Mouse (Mus musculus): ENCODE measurements around the gene Srrm1.

- TF ChIP-seq CTCF (conservative IDR thresholded peaks at IDR 0.05; ENCODE audit: insufficient read depth, insufficient read length, low read depth, low read length) (no peak), POLR2A (IDR thresholded peaks at IDR 0.05; ENCODE audit: low read depth, low read length) (no peak)
These were observed 40.3 kb upstream of the Srrm1 start for GRCm38 (mm10) chr4:135393381-135393780.

All from kidney, adult 2 months (tissue).